Mouse (Mus musculus): ENCODE measurements around the gene Igsf11. TPM values are rescaled to one million over a fixed set of nuclear protein-coding genes. Genes with fewer than 3 reads are reported as not detected.

The Igsf11 gene
- polyA plus RNA-seq, 1 experiment, result 0.47 TPM

GRCm38 (mm10) chr16:38924940-38925339 is 32.5 kb downstream of the Igsf11 start:
- H3K36me3 ChIP-seq (ENCODE audit: control insufficient read depth, insufficient read depth), result no peaks in the 10 kb centered on the region
- H3K4me3 ChIP-seq, result no peak overlapping the region
- H3ac ChIP-seq (ENCODE audit: control insufficient read depth, insufficient read length), result no peak overlapping the region
- no peaks in the 10 kb centered on the region for H3K79me2 ChIP-seq (ENCODE audit: control insufficient read depth, insufficient read depth)
- H3K4me2 ChIP-seq (ENCODE audit: low read depth), result peak overlapping the region; percentile 12
- no peaks in the 10 kb centered on the region for H3K27me3 ChIP-seq (ENCODE audit: control insufficient read depth, insufficient read depth, insufficient read length)
- no peak for TF ChIP-seq E2F4 (IDR thresholded peaks at IDR 0.05; ENCODE audit: insufficient read depth)
- no peak for TF ChIP-seq USF1 (IDR thresholded peaks at IDR 0.05; ENCODE audit: low read depth)
- no peak for TF ChIP-seq SRF (IDR thresholded peaks at IDR 0.05; ENCODE audit: control insufficient read depth, insufficient read length, low read depth)
- TF ChIP-seq TCF12 (IDR thresholded peaks at IDR 0.05; ENCODE audit: insufficient read depth, poor library complexity, severe bottlenecking), result no peak
- no peak for TF ChIP-seq MYOD1 (IDR thresholded peaks at IDR 0.05; ENCODE audit: control insufficient read depth in 1 of 3, insufficient read length in 2 of 3, low read depth in 2 of 3)
- TF ChIP-seq MYOG (IDR thresholded peaks at IDR 0.05; ENCODE audit: control insufficient read depth in 1 of 3, insufficient read depth in 1 of 3, insufficient read length in 2 of 3, low read depth in 2 of 3), result no peak

- H3K27me3 ChIP-seq (ENCODE audit: control insufficient read depth, insufficient read depth, insufficient read length), result no peaks in the 10 kb centered on the region
- H3K36me3 ChIP-seq (ENCODE audit: control insufficient read depth, insufficient read depth), result no peaks in the 10 kb centered on the region
- no peak overlapping the region for H3ac ChIP-seq (ENCODE audit: control insufficient read depth, insufficient read length)
- TF ChIP-seq MYOG (IDR thresholded peaks at IDR 0.05; ENCODE audit: control insufficient read depth in 1 of 3, insufficient read depth in 1 of 3, insufficient read length in 2 of 3, low read depth in 2 of 3) (no peak), MYOD1 (IDR thresholded peaks at IDR 0.05; ENCODE audit: control insufficient read depth in 1 of 3, insufficient read length in 2 of 3, low read depth in 2 of 3) (no peak), POLR2AphosphoS2 (IDR thresholded peaks at IDR 0.05; ENCODE audit: insufficient read length, low read depth) (no peak), CEBPB (IDR thresholded peaks at IDR 0.05; ENCODE audit: insufficient read depth, poor library complexity, severe bottlenecking) (no peak), TCF12 (IDR thresholded peaks at IDR 0.05; ENCODE audit: insufficient read depth, poor library complexity, severe bottlenecking) (no peak), SRF (IDR thresholded peaks at IDR 0.05; ENCODE audit: control insufficient read depth, insufficient read length, low read depth) (no peak), REST (IDR thresholded peaks at IDR 0.05; ENCODE audit: insufficient read depth, insufficient read length) (no peak), POLR2A (IDR thresholded peaks at IDR 0.05; ENCODE audit: insufficient read length, low read depth) (no peak), E2F4 (IDR thresholded peaks at IDR 0.05; ENCODE audit: insufficient read depth) (no peak), TCF3 (IDR thresholded peaks at IDR 0.05; ENCODE audit: insufficient read length, low read depth) (no peak), USF1 (IDR thresholded peaks at IDR 0.05; ENCODE audit: low read depth) (no peak), MAX (IDR thresholded peaks at IDR 0.05; ENCODE audit: low read depth) (no peak)
- H3K79me2 ChIP-seq (ENCODE audit: control insufficient read depth, insufficient read depth), result no peaks in the 10 kb centered on the region
- H3K4me3 ChIP-seq, result no peak overlapping the region
- H3K4me2 ChIP-seq (ENCODE audit: low read depth), result no peak overlapping the region
Observed at GRCm38 (mm10) chr16:38928760-38929159, 36.3 kb downstream of the Igsf11 start.

- Histone ChIP-seq H3ac (ENCODE audit: control insufficient read depth, insufficient read length) (no peak overlapping the region), H3K4me3 (no peak overlapping the region), H3K4me2 (ENCODE audit: low read depth) (no peak overlapping the region), H3K36me3 (ENCODE audit: control insufficient read depth, insufficient read depth) (no peaks in the 10 kb centered on the region), H3K79me2 (ENCODE audit: control insufficient read depth, insufficient read depth) (no peaks in the 10 kb centered on the region), H3K27me3 (ENCODE audit: control insufficient read depth, insufficient read depth, insufficient read length) (no peaks in the 10 kb centered on the region)
- TF ChIP-seq MAX (IDR thresholded peaks at IDR 0.05; ENCODE audit: low read depth), result no peak
- TF ChIP-seq MYOD1 (IDR thresholded peaks at IDR 0.05; ENCODE audit: control insufficient read depth in 1 of 3, insufficient read length in 2 of 3, low read depth in 2 of 3), result no peak
- no peak for TF ChIP-seq REST (IDR thresholded peaks at IDR 0.05; ENCODE audit: insufficient read depth, insufficient read length)
- TF ChIP-seq TCF3 (IDR thresholded peaks at IDR 0.05; ENCODE audit: insufficient read length, low read depth), result no peak
- TF ChIP-seq SRF (IDR thresholded peaks at IDR 0.05; ENCODE audit: control insufficient read depth, insufficient read length, low read depth), result no peak
- TF ChIP-seq MYOG (IDR thresholded peaks at IDR 0.05; ENCODE audit: control insufficient read depth in 1 of 3, insufficient read depth in 1 of 3, insufficient read length in 2 of 3, low read depth in 2 of 3), result no peak
Observed at GRCm38 (mm10) chr16:38931519-38931918, 39.0 kb downstream of the Igsf11 start.

- Histone ChIP-seq H3K4me2 (ENCODE audit: low read depth) (no peak overlapping the region), H3ac (ENCODE audit: control insufficient read depth, insufficient read length) (no peak overlapping the region), H3K27me3 (ENCODE audit: control insufficient read depth, insufficient read depth, insufficient read length) (no peaks in the 10 kb centered on the region), H3K79me2 (ENCODE audit: control insufficient read depth, insufficient read depth) (no peaks in the 10 kb centered on the region), H3K4me3 (no peak overlapping the region), H3K36me3 (ENCODE audit: control insufficient read depth, insufficient read depth) (no peaks in the 10 kb centered on the region)
- TF ChIP-seq MYOD1 (IDR thresholded peaks at IDR 0.05; ENCODE audit: control insufficient read depth in 1 of 3, insufficient read length in 2 of 3, low read depth in 2 of 3) (no peak), CEBPB (IDR thresholded peaks at IDR 0.05; ENCODE audit: insufficient read depth, poor library complexity, severe bottlenecking) (no peak), USF1 (IDR thresholded peaks at IDR 0.05; ENCODE audit: low read depth) (no peak), MYOG (IDR thresholded peaks at IDR 0.05; ENCODE audit: control insufficient read depth in 1 of 3, insufficient read depth in 1 of 3, insufficient read length in 2 of 3, low read depth in 2 of 3) (no peak), TCF3 (IDR thresholded peaks at IDR 0.05; ENCODE audit: insufficient read length, low read depth) (no peak), POLR2AphosphoS2 (IDR thresholded peaks at IDR 0.05; ENCODE audit: insufficient read length, low read depth) (no peak), TCF12 (IDR thresholded peaks at IDR 0.05; ENCODE audit: insufficient read depth, poor library complexity, severe bottlenecking) (no peak), SRF (IDR thresholded peaks at IDR 0.05; ENCODE audit: control insufficient read depth, insufficient read length, low read depth) (no peak)
Observed at GRCm38 (mm10) chr16:38940805-38941204, 48.3 kb downstream of the Igsf11 start.

- H3K27me3 ChIP-seq (ENCODE audit: control insufficient read depth, insufficient read depth, insufficient read length), result no peaks in the 10 kb centered on the region
- H3K4me2 ChIP-seq (ENCODE audit: low read depth), result no peak overlapping the region
- H3K79me2 ChIP-seq (ENCODE audit: control insufficient read depth, insufficient read depth), result no peaks in the 10 kb centered on the region
- TF ChIP-seq POLR2AphosphoS2 (IDR thresholded peaks at IDR 0.05; ENCODE audit: insufficient read length, low read depth) (no peak), REST (IDR thresholded peaks at IDR 0.05; ENCODE audit: insufficient read depth, insufficient read length) (no peak), MYOG (IDR thresholded peaks at IDR 0.05; ENCODE audit: control insufficient read depth in 1 of 3, insufficient read depth in 1 of 3, insufficient read length in 2 of 3, low read depth in 2 of 3) (no peak), POLR2A (IDR thresholded peaks at IDR 0.05; ENCODE audit: insufficient read length, low read depth) (no peak), TCF3 (IDR thresholded peaks at IDR 0.05; ENCODE audit: insufficient read length, low read depth) (no peak), E2F4 (IDR thresholded peaks at IDR 0.05; ENCODE audit: insufficient read depth) (no peak), MYOD1 (IDR thresholded peaks at IDR 0.05; ENCODE audit: control insufficient read depth in 1 of 3, insufficient read length in 2 of 3, low read depth in 2 of 3) (no peak), CEBPB (IDR thresholded peaks at IDR 0.05; ENCODE audit: insufficient read depth, poor library complexity, severe bottlenecking) (no peak)
- no peak overlapping the region for H3K4me3 ChIP-seq
- H3ac ChIP-seq (ENCODE audit: control insufficient read depth, insufficient read length), result no peak overlapping the region
- no peaks in the 10 kb centered on the region for H3K36me3 ChIP-seq (ENCODE audit: control insufficient read depth, insufficient read depth)
Observed at GRCm38 (mm10) chr16:38941275-38941674, 48.8 kb downstream of the Igsf11 start.
